Mouse (Mus musculus) skeletal muscle tissue, adult 2 months (tissue): ENCODE measurements around the gene Gm11437.
A peak's percentile ranks its signal among the peaks of the same experiment; 100 is the strongest.

Source experiments
- DNase-seq: peaks from one replicate; pipeline ENCODE4 v3.0.0-alpha.2; 2012; ENCODE audit warnings: low read depth, low spot score

Gene Gm11437

DNA sequence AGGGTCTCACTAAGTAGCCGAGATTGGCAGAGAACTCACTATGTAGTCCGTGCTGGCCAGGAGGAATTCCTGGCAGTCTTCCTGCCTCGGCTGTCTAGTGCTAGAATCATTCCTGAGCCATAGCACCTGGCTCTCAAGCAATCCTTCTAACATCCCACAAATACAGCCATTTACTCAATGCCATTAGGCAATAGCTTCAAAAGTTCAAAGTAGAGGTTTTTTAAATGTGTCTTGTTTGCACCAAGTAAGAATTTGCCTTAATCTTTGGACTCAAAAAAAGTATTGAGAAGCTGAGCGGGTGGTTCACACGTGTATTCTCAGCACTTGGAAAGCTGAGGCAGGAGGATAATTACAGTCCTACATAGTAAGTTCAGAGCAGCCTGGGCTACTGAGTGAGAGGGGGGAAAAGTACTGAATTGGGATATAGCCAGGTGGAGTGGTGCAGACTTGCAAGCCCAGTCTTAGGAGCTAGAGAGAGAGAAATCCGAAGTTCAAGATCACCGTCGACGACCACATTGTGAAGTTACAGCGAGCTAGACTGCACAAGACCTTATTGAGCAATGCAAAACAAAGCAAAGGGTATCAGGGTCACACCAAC lies 22.0 kb downstream of the Gm11437 start:
- no peak for DNase-seq

DNA sequence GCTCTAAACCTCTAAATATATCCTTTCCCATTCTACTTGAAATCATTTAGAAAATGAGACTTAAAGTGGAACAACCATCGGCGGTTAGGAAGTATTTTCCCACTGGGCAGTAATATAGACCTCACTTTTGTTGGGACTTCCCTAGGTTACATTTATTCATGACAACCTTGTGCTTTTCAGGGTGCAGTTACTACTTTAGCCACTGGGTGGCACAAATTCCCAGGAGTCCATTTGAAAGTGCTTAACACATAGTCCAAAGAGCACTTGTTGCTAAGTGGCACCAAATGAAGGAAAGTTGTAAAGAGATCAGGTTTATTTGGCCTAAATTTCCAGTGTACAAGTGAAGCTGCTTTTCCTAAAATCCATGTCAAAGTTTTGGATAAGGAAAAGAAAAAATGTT lies 25.5 kb downstream of the Gm11437 start:
- peak; percentile 24 for DNase-seq

DNA sequence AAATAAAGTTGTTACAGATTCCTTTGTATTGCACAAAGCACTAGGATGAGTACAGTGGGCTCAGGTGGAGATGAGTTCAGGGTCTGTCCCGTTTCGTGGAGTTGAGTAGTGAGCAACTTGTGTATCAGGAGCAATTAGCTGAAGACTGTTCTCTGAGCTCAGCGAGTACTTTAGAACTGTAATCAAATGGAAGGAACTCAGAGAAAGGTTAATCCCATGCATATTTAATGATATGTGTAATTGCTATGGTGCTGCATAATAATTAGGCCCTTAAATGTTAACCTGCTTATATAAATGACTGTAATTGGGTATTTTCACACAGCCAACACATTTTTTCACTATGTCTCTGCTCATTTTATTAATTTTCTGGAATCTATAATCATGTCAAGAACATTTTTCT lies 30.8 kb downstream of the Gm11437 start:
- DNase-seq = no peak

DNA sequence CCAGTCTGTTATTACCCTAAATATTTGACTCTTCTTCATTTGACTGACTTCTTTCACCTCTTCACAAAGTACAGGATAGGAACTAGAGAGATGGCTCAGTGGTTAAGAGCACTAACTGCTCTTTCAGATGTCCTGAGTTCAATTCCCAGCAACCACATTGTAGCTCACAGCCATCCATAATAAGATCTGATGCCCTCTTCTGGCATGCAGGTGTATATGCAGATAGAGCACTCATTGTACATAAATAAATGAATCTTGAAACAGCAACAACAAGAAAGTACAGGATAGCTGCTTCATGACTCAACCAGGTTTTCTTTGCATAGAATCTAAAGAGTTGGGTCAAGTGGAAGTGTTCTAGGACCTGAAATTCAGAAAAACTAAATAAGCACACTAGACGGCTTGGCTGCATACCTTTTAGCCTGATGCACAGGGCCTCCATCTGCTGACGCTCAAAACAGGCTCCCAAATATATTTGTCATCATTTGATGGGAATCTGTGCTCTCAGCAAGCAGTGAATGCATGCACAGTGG lies 32.9 kb downstream of the Gm11437 start:
- DNase-seq = no peak

DNA sequence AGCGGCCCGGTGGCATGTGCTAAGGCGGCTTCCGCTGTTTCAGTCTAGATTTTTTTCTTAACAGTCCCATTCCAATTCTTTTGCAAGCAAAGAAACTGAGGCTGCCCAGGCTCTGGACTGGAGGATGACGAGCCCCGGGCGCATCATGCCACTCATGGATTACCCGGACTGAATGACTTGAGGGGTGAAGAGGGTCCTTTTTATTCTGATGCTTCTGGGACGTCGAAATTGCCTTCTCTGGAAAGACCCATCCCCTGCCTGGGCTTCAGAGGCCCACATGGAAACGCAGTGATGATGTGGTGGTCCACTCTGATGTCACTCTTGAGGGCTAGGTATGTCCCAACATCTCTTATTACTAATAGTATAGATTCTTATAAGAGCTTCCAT lies 37.5 kb downstream of the Gm11437 start:
- no peak for DNase-seq

DNA sequence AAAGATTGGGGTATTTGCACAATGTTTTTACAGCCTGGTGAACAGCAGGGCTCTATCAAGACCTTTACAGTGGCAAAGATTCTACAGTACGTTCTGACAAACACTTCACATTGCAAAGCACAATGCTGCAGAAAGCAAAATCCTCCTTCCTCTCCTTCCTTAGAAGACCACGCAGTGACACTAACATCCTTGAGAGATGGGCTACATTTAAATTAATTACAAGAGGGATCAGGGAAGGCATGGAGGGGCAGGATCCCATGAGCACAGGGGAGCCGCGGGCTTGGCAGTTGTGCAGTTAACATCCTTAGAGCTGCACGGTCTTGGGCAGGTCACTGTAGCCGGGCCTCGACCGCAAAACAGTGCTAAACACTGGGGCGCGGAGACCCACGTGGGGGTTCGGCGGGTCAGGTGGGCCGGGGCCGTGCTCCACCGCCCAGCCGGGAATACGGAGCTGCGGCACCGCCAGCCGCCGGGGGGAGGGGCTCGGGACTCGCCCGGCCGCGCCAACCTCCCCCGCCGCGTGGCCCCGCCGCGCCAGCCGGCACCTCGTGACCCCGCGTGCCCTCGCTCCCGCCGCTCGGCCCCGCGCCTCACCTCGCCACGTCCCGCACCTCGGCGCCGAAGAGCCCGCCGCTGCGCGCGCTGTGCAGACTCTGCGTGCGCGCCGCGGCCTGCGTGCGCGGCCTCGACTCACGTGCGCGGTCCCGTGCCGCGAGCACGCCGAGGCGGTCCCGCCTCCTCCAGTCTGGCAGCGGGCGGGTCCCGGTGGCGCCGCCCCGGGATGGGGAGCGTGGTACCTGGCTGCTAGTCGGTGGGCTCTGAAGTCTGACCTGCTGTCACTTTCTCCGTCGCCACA lies 38.1 kb downstream of the Gm11437 start, which contains the start of the genes Tada2a and Acaca:
TSS of gene Tada2a (minus strand) at position 658 of the 856 bp plus-strand sequence.
TSS of gene Acaca (plus strand) at position 730 of the 856 bp plus-strand sequence.
- peak; percentile 71 for DNase-seq

DNA sequence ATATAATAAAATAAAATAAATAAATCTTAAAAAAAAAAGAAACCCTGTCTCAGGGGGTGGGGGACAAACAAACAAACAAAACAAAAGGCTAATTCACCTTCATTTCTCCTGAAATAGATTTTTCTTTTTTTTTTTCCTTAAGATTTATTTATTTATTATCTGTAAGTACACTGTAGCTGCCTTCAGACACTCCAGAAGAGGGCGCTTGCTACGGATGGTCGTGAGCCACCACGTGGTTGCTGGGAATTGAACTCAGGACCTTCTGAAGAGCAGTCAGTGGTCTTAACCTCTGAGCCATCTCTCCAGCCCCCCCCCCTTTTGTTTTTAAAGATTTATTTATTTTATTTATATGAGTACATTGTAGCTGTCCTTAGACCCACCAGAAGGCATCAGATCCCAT lies 39.3 kb downstream of the Gm11437 start:
- DNase-seq = no peak

DNA sequence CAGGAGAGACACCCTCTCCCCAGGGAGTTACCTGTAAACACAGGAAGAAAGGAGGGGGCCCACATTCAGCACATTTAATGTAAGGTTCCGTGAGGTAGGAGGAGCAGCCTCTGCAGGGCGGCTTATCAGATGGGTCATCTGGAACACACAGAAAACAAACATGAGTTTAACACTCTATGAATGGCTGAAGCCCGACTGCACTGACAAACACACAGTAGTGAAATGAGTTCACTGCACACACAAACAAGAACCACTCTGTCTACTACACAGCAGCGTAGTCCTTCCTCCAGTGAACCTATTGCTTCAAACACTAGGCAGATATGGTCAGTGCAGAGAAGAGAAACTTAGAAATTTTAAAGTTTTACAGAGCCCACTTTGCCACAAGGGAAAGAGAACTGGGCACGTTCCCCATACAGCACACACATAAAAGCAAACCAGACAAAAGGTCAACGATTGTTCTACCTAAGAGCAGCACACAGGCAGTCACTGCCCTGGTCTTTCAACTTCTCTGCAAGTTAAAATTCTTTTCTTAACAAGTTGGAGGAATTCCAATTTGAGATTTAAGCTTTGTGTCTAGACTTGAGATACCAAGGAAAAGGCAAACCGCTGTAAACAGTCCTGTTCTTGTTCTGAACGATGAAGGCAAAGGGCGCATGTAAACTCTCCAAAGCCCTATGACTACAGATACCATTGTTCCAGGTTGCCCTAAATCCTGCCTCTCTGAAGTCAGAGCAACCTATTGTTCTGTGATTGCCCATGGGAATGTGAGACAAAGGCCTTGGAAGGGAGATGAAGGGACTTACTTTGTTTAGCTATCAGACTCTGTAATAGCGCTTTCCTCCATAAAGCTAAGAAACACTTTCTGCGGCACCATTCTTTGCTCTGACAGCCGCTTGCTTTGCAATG lies 46.0 kb downstream of the Gm11437 start:
- DNase-seq = no peak

DNA sequence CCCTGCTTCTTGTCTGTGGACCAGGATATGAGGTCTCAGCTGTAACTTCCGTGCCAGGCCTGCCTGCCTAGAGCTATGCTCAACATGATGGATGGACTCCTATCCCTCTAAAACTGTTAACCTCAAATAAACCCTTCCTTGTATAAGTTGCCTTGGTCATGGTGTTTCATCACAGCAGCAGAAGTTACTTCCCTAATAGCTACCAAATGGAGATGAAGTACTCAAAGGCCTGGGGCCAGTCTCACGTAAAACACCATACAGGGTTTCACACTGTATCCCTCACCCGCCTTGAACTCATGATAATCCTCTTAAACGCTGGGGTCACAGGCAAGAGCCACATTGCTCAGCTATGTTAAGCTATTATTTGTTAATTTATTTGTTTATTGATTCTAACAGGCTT lies 49.8 kb downstream of the Gm11437 start:
- DNase-seq = no peak

DNA sequence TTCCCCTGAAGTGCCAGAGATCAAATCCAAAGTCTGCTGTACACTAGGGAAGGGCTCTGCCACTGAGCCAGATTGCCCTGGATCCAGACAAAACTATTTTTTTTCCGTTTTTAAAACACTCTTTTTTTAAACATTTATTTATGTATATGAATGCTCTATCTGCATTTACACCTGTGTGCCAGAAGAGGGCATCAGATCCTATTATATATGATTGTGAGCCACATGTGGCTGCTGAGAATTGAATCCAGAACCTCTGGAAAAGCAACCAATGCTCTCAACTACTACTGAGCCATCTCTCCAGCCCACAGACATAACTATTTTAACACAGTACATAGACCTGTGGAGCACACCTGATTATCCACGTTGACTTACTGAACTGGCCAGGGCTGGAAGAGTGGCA lies 51.1 kb downstream of the Gm11437 start:
- no peak for DNase-seq

DNA sequence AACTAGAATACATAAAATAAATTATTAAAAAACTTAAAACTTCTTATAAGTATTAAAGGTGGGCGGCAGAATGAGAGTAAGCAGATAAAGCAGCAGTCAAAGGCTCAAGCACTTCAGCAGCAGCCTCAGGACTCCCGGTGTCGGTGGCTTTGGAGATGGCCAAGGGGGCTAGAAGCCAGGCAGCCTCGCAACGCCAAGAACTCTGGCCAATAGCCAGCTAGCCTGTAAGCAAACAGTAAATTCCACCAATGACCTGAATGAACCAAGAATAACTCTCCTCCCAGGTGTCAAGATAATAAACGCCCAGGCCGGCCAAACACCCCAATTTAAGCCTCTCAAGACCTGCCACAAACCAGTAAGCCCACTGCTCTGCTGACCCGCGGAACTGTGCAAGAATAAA lies 51.6 kb downstream of the Gm11437 start:
- peak; percentile 64 for DNase-seq

DNA sequence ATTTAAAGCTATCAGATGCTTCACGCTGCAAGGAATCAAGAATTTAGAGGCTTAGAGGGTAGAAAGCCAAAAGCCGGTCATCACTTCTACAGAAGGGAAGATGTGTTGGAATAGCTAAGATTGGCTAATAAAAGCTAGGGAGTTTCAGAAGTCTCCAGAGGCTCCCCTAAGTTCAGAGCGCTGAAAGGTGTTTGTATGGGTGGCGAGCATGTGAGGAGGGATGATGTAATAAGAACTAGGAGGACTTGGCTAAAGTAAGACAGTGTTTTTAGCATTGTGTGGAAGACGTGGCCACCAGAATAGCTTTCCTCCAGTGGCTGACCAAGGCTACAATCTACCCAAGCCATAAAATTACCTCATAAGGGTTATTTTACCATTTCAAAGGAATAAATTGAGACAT lies 53.7 kb downstream of the Gm11437 start:
- peak; percentile 34 for DNase-seq

DNA sequence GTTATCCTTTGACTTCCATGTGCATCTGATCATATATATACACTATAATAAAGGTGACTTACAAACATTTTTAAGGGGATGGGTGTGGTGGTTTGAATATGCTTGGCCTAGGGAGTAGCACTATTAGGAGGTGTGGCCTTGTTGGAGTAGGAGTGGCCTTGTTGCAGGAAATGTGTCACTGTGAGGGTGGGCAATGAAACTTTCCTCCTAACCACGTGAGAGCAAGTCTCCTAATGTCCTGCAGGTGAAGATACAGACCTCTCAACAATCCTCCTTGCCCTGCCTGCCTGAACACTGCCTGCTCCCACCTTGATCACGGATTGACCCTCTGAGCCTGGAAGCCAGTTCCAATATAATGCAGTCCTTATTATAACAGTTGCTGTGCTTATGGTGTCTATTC lies 60.1 kb downstream of the Gm11437 start:
- DNase-seq = no peak

DNA sequence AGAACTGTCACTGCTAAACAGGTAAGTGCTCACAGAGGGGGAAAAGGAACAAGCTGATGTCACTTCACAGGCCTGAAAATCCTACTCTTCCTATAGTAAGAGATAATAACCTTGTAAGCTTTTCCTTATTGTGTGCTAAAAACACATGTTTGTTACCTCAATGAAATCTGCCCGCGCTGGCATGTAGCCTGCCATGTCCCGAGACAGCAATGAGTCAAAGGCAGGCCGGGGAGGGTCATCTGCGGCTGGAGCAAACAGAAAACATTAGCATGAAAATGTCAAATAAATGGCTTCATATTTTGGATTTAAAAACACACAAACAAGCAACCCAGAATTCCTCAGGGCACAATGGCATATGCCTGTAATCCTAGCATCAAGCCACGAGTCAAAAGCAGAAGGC lies 63.2 kb downstream of the Gm11437 start:
- no peak for DNase-seq

DNA sequence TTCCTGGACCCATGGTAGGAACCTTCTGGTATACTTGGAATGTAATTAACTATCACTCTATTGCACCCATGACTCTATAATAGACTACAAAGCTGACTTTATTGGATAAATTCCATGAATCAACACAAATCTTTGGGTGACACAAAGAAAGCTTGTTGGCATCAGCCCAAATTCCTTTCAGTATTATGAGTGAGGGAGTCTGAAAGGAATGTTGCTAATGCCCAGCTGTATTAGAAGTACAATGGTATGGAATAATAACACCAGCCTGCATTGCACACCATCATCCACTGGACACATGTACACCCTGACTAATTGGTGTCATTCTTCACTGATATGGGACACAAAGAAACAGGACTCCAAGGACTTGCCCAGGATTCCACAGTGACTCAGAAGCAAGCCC lies 66.1 kb downstream of the Gm11437 start:
- no peak for DNase-seq
